Comparison of ENCODE assay signal across 11 mouse cellular contexts in genomic region chr6:140368354-140369069, GRCm38 (mm10). TPM values are rescaled to one million over a fixed set of nuclear protein-coding genes. Genes with fewer than 3 reads are reported as not detected.
A peak's percentile ranks its signal among the peaks of the same experiment; 100 is the strongest.
DNase-seq lines count a peak whose midpoint lies in the region; ATAC-seq and TF ChIP-seq lines count a peak whose summit lies in the region.
"Had no signal": no experiment of that assay in that cellular context is flagged by ENCODE, and none has a peak within 500 bp of the region (broad histone marks: within the 10 kb centered on the region; RNA-seq: fewer than 3 reads in every experiment).

No protein-coding gene starts in this region.

- DNase-seq in testis, postnatal 10 days (ENCODE audit: low spot score), result peak; percentile 46
- DNase-seq in testis, postnatal 14 days (ENCODE audit: low spot score), result no peak
- peak; percentile 46 for DNase-seq in lung, adult 2 months
- DNase-seq in spleen, postnatal 4 days (ENCODE audit: low spot score in 2 of 2), result no peak
- no peak for DNase-seq in frontal cortex, postnatal 10 days (ENCODE audit: low spot score in 2 of 2)
- DNase-seq: cerebellum, adult 8-10 months; thymus, adult 18-20 months had no signal

- H3K4me3 ChIP-seq in lung, adult 2 months (replicated peaks; ENCODE audit: extremely low read depth, low read depth, low read length), result no peak overlapping the region
- H3K4me3 ChIP-seq: megakaryocyte, embryonic 14.5 days; neural tube, embryonic 13.5 days had no signal

- ATAC-seq in granulocyte monocyte progenitor cell, adult 5-6 weeks (replicated peaks; ENCODE audit: poor library complexity, severe bottlenecking), result peak; percentile 33; the same call in 1 of the 2 replicates
- no peak for ATAC-seq in erythroblast, adult 5-6 weeks (replicated peaks; ENCODE audit: low FRiP score, poor library complexity, severe bottlenecking)

- TF ChIP-seq CTCF in lung, adult 2 months (IDR thresholded peaks at IDR 0.05; ENCODE audit: insufficient read depth, low read length), result no peak

- peaks cover 2% of the 10 kb centered on the region; the same call in 1 of the 2 replicates for H3K4me1 ChIP-seq in lung, adult 2 months (ENCODE audit: control insufficient read depth, insufficient read depth, low read length)
- H3K4me1 ChIP-seq: megakaryocyte, embryonic 14.5 days; neural tube, embryonic 13.5 days had no signal

- WGBS in lung, adult 2 months, result 29% methylated on average over 8 of the region's 8 CpGs

- no peak for TF ChIP-seq POLR2A in lung, adult 2 months (IDR thresholded peaks at IDR 0.05; ENCODE audit: borderline replicate concordance, extremely low read depth, low read depth, low read length)

RNA-seq across cellular contexts. Expression of gene Plekha5, which starts 55.3 kb away (rescaled TPM):
- total RNA-seq in granulocyte monocyte progenitor cell, adult 5-6 weeks (2014; fragmentation: Nextera tagmentation), result 7.2 and 15.4 TPM in 2 replicates
- total RNA-seq in granulocyte monocyte progenitor cell, adult 5-6 weeks (2017), result 5.2 and 5.5 TPM in 2 replicates
- 16.7 and 24.0 TPM in 2 replicates for polyA plus RNA-seq in lung, adult 2 months (2012; rRNA removed)
- total RNA-seq in erythroblast, adult 5-6 weeks (2015; ENCODE audit: low replicate concordance), result not detected in 2 replicates
- total RNA-seq in erythroblast, adult 5-6 weeks (2017; ENCODE audit: low replicate concordance), result 0.60 and 0.98 TPM in 2 replicates

Comparison
In these comparisons a context has a peak if more than half of its experiments do, and no peak if none do; other contexts are left out.
1. DNase-seq: peak in testis, postnatal 10 days (single experiment) and lung, adult 2 months (single experiment); none in testis, postnatal 14 days (single experiment), spleen, postnatal 4 days (0 of 2) and frontal cortex, postnatal 10 days (0 of 2).